Comparison of ENCODE assay signal across 10 mouse cellular contexts in the genomic region with DNA sequence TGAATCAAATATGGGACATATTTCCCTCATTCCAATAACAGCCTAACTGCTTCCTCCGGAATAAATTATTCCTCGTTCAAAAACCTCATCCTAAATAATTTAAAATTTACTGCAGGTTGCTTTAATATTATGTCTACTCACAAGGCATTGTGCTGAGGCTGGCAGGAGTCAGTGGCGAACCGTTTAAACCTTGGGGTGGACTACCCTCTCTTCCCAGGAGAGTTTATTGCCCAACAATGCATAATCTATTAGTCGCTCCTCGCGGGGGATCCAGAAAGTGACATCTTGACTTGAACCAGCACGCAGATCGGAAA. TPM values are rescaled to one million over a fixed set of nuclear protein-coding genes. Genes with fewer than 3 reads are reported as not detected.
DNase-seq lines count a peak whose midpoint lies in the region; ATAC-seq and TF ChIP-seq lines count a peak whose summit lies in the region.
"Had no signal": no experiment of that assay in that cellular context is flagged by ENCODE, and none has a peak within 500 bp of the region (broad histone marks: within the 10 kb centered on the region; RNA-seq: fewer than 3 reads in every experiment).

No protein-coding gene starts in this region.

- H3K9me3 ChIP-seq in kidney, embryonic 16.5 days (ENCODE audit: low read length) = no peaks in the 10 kb centered on the region
- no peaks in the 10 kb centered on the region for H3K9me3 ChIP-seq in embryonic facial prominence, embryonic 14.5 days (ENCODE audit: control insufficient read depth, low read length)
- no peaks in the 10 kb centered on the region for H3K9me3 ChIP-seq in hindbrain, embryonic 15.5 days
- H3K9me3 ChIP-seq in midbrain, embryonic 16.5 days (replicated peaks; ENCODE audit: control insufficient read depth, low read length, poor library complexity, severe bottlenecking) = no peaks in the 10 kb centered on the region
- H3K9me3 ChIP-seq: liver, embryonic 13.5 days had no signal

- 6% methylated on average over 9 of the region's 9 CpGs for WGBS in kidney, embryonic 16.5 days
- WGBS in kidney, adult 2 months = 15% methylated on average over 9 of the region's 9 CpGs
- WGBS in embryonic facial prominence, embryonic 14.5 days = 5% methylated on average over 9 of the region's 9 CpGs
- WGBS in hindbrain, embryonic 15.5 days = 5% methylated on average over 9 of the region's 9 CpGs
- WGBS in midbrain, embryonic 16.5 days = 6% methylated on average over 9 of the region's 9 CpGs

- peak overlapping the region; percentile 63 for H3K9ac ChIP-seq in kidney, embryonic 16.5 days (replicated peaks; ENCODE audit: low read length)
- H3K9ac ChIP-seq in embryonic facial prominence, embryonic 14.5 days (ENCODE audit: low read depth, low read length) = peak overlapping the region; percentile 63
- H3K9ac ChIP-seq in hindbrain, embryonic 15.5 days = peak overlapping the region; percentile 53
- peak overlapping the region; percentile 94 for H3K9ac ChIP-seq in midbrain, embryonic 16.5 days (ENCODE audit: low read depth, low read length)
- H3K9ac ChIP-seq: liver, embryonic 13.5 days had no signal

- H3K4me1 ChIP-seq in kidney, embryonic 16.5 days (ENCODE audit: insufficient read depth, low read length) = peaks cover 7% of the 10 kb centered on the region; the same call in 1 of the 2 replicates
- no peaks in the 10 kb centered on the region for H3K4me1 ChIP-seq in kidney, adult 2 months (ENCODE audit: control insufficient read depth, insufficient read depth, low read length)
- peaks cover 10% of the 10 kb centered on the region; the same call in 1 of the 2 replicates for H3K4me1 ChIP-seq in embryonic facial prominence, embryonic 14.5 days (ENCODE audit: control insufficient read depth, insufficient read depth, low read length)
- peaks cover 14% of the 10 kb centered on the region for H3K4me1 ChIP-seq in hindbrain, embryonic 15.5 days (replicated peaks)
- H3K4me1 ChIP-seq in midbrain, embryonic 16.5 days (ENCODE audit: control insufficient read depth, insufficient read depth, low read length) = peaks cover 9% of the 10 kb centered on the region; the same call in 1 of the 2 replicates
- H3K4me1 ChIP-seq: liver, embryonic 13.5 days had no signal

- no peaks in the 10 kb centered on the region for H3K36me3 ChIP-seq in kidney, embryonic 16.5 days (ENCODE audit: insufficient read depth, low read length)
- no peaks in the 10 kb centered on the region for H3K36me3 ChIP-seq in kidney, adult 2 months (ENCODE audit: control insufficient read depth, insufficient read depth, low read length)
- no peaks in the 10 kb centered on the region for H3K36me3 ChIP-seq in embryonic facial prominence, embryonic 14.5 days (ENCODE audit: control insufficient read depth, insufficient read depth, low read length)
- no peaks in the 10 kb centered on the region for H3K36me3 ChIP-seq in hindbrain, embryonic 15.5 days
- no peaks in the 10 kb centered on the region for H3K36me3 ChIP-seq in midbrain, embryonic 16.5 days (ENCODE audit: control insufficient read depth, insufficient read depth, low read length)
- H3K36me3 ChIP-seq: liver, embryonic 13.5 days had no signal

- ATAC-seq in kidney, embryonic 16.5 days (ENCODE audit: low FRiP score, low TSS enrichment) = 0 out of 2 replicates have a peak, but pooled peaks have one; percentile 17
- ATAC-seq in embryonic facial prominence, embryonic 14.5 days (ENCODE audit: low read depth) = 0 out of 2 replicates have a peak, but pooled peaks have one; percentile 9
- ATAC-seq in hindbrain, embryonic 15.5 days (ENCODE audit: low FRiP score, low read depth) = peak; percentile 46
- ATAC-seq in midbrain, embryonic 16.5 days = peak; percentile 22; the same call in 1 of the 2 replicates
- ATAC-seq in cerebellum, adult (ENCODE audit: insufficient number of reproducible peaks, low FRiP score, low TSS enrichment) = no peak

- H3K27ac ChIP-seq in kidney, embryonic 16.5 days (ENCODE audit: low read length) = no peak overlapping the region
- no peak overlapping the region for H3K27ac ChIP-seq in kidney, adult 2 months (ENCODE audit: insufficient read depth, low read depth, low read length)
- H3K27ac ChIP-seq in embryonic facial prominence, embryonic 14.5 days (replicated peaks; ENCODE audit: low read depth, low read length) = no peak overlapping the region
- peak overlapping the region; percentile 90 for H3K27ac ChIP-seq in hindbrain, embryonic 15.5 days (replicated peaks)
- H3K27ac ChIP-seq in midbrain, embryonic 16.5 days (ENCODE audit: low read length) = peak overlapping the region; percentile 95
- H3K27ac ChIP-seq: liver, embryonic 13.5 days had no signal

- H3K27me3 ChIP-seq in kidney, embryonic 16.5 days (ENCODE audit: insufficient read depth, low read length) = peaks cover 36% of the 10 kb centered on the region
- no peaks in the 10 kb centered on the region; the same call in 1 of the 2 replicates for H3K27me3 ChIP-seq in kidney, adult 2 months (replicated peaks; ENCODE audit: control insufficient read depth, insufficient read depth, low read length)
- peaks cover 41% of the 10 kb centered on the region for H3K27me3 ChIP-seq in embryonic facial prominence, embryonic 14.5 days (replicated peaks; ENCODE audit: control insufficient read depth, insufficient read depth, low read length)
- H3K27me3 ChIP-seq in hindbrain, embryonic 15.5 days = no peaks in the 10 kb centered on the region
- H3K27me3 ChIP-seq in midbrain, embryonic 16.5 days (ENCODE audit: control insufficient read depth, insufficient read depth, low read depth, low read length) = no peaks in the 10 kb centered on the region

- H3K4me3 ChIP-seq in kidney, embryonic 16.5 days (ENCODE audit: low read length) = peak overlapping the region; percentile 57
- H3K4me3 ChIP-seq in kidney, adult 2 months (ENCODE audit: insufficient read depth, low read depth, low read length) = no peak overlapping the region
- H3K4me3 ChIP-seq in embryonic facial prominence, embryonic 14.5 days (ENCODE audit: low read depth, low read length) = peak overlapping the region; percentile 62
- H3K4me3 ChIP-seq in hindbrain, embryonic 15.5 days = peak overlapping the region; percentile 81
- H3K4me3 ChIP-seq in midbrain, embryonic 16.5 days (ENCODE audit: low read depth, low read length) = peak overlapping the region; percentile 84

- TF ChIP-seq POLR2A in kidney, adult 2 months (IDR thresholded peaks at IDR 0.05; ENCODE audit: low read depth, low read length) = no peak

- peak overlapping the region; percentile 93 for H3K4me2 ChIP-seq in kidney, embryonic 16.5 days (replicated peaks; ENCODE audit: low read depth, low read length)
- peak overlapping the region; percentile 96 for H3K4me2 ChIP-seq in embryonic facial prominence, embryonic 14.5 days (ENCODE audit: low read depth, low read length)
- peak overlapping the region; percentile 81 for H3K4me2 ChIP-seq in hindbrain, embryonic 15.5 days
- peak overlapping the region; percentile 79 for H3K4me2 ChIP-seq in midbrain, embryonic 16.5 days (ENCODE audit: low read length)

- DNase-seq in kidney, adult 2 months = no peak
- peak; percentile 52 for DNase-seq in embryonic facial prominence, embryonic 14.5 days (ENCODE audit: low spot score)
- DNase-seq in spleen, adult 18-20 months = no peak
- no peak for DNase-seq in kidney, adult 18-20 months
- DNase-seq: liver, embryonic 13.5 days; thymus, adult 18-20 months had no signal

- TF ChIP-seq CTCF in kidney, adult 2 months (conservative IDR thresholded peaks at IDR 0.05; ENCODE audit: insufficient read depth, insufficient read length, low read depth, low read length) = no peak

RNA-seq across cellular contexts. Expression of gene Nlgn1, which starts 1.4 kb away (rescaled TPM):
- polyA plus RNA-seq in kidney, embryonic 16.5 days (2015; fragmentation: Nextera tagmentation; extraction: Ambion mirVana) = 1.5 and 1.7 TPM in 2 replicates
- polyA plus RNA-seq in kidney, adult 2 months (2012; rRNA removed) = 0.08 and 0.12 TPM in 2 replicates
- polyA plus RNA-seq in embryonic facial prominence, embryonic 14.5 days (2014; fragmentation: Nextera tagmentation; extraction: Ambion mirVana) = 3.2 and 3.6 TPM in 2 replicates
- polyA plus RNA-seq in hindbrain, embryonic 15.5 days (2015; fragmentation: Nextera tagmentation; extraction: Ambion mirVana) = 22.7 and 24.7 TPM in 2 replicates
- 30.6 and 34.4 TPM in 2 replicates for polyA plus RNA-seq in midbrain, embryonic 16.5 days (2015; fragmentation: Nextera tagmentation; extraction: Ambion mirVana)

Comparison
In these comparisons a context has a peak if more than half of its experiments do, and no peak if none do; other contexts are left out.
1. H3K27ac ChIP-seq: peak in hindbrain, embryonic 15.5 days (single experiment) and midbrain, embryonic 16.5 days (single experiment); none in kidney, embryonic 16.5 days (single experiment), kidney, adult 2 months (single experiment) and embryonic facial prominence, embryonic 14.5 days (single experiment).
2. Peak in every context shown above with its lines, with median percentiles within 50 percentile points of each other: H3K4me2 ChIP-seq and H3K9ac ChIP-seq.